Mouse (Mus musculus) urinary bladder, postnatal 4 days (tissue): ENCODE results near the gene Fosl1.

Source experiments
- DNase-seq, 2 experiments: peaks; one replicate each; pipeline ENCODE4 v3.0.0; 2021 to 2022; ENCODE audit warnings: low spot score in 2 of 2

The Fosl1 gene

GRCm38 (mm10) chr19:5424782-5425741, 22.3 kb upstream of the Fosl1 start, which contains the start of the genes Drap1 and AI837181:
TSS of gene Drap1 (minus strand) at chr19:5424979.
TSS of gene AI837181 (plus strand) at chr19:5425144.
- DNase-seq, result peak; percentile 94 to 97

GRCm38 (mm10) chr19:5425906-5426565, 21.3 kb upstream of the Fosl1 start:
- no peak for DNase-seq

- no peak for DNase-seq
Observed at GRCm38 (mm10) chr19:5426640-5427290, 20.6 kb upstream of the Fosl1 start.

GRCm38 (mm10) chr19:5428083-5428482, 19.3 kb upstream of the Fosl1 start:
- no peak for DNase-seq

- no peak for DNase-seq
Observed at GRCm38 (mm10) chr19:5429219-5429618, 18.1 kb upstream of the Fosl1 start.

- peak in 1 of 2 experiments; percentile 54 for DNase-seq
Observed at GRCm38 (mm10) chr19:5429806-5430205, 17.5 kb upstream of the Fosl1 start.

- DNase-seq, result no peak
Observed at GRCm38 (mm10) chr19:5430408-5430807, 16.9 kb upstream of the Fosl1 start.

GRCm38 (mm10) chr19:5431911-5432464, 15.4 kb upstream of the Fosl1 start:
- no peak for DNase-seq

GRCm38 (mm10) chr19:5432992-5433852, 14.1 kb upstream of the Fosl1 start:
- peak in 1 of 2 experiments; percentile 49 for DNase-seq

GRCm38 (mm10) chr19:5433951-5434350, 13.4 kb upstream of the Fosl1 start:
- no peak for DNase-seq

GRCm38 (mm10) chr19:5444371-5444908, 2.9 kb upstream of the Fosl1 start:
- DNase-seq, result no peak

GRCm38 (mm10) chr19:5444954-5445353, 2.4 kb upstream of the Fosl1 start:
- no peak for DNase-seq

GRCm38 (mm10) chr19:5445747-5446146, 1.6 kb upstream of the Fosl1 start:
- no peak for DNase-seq

- no peak for DNase-seq
Observed at GRCm38 (mm10) chr19:5448354-5449150, 1.2 kb downstream of the Fosl1 start.

GRCm38 (mm10) chr19:5449673-5450072, 2.3 kb downstream of the Fosl1 start:
- no peak for DNase-seq

GRCm38 (mm10) chr19:5451766-5452165, 4.4 kb downstream of the Fosl1 start:
- no peak for DNase-seq

- DNase-seq, result no peak
Observed at GRCm38 (mm10) chr19:5455037-5455436, 7.7 kb downstream of the Fosl1 start.

- no peak for DNase-seq
Observed at GRCm38 (mm10) chr19:5455568-5455967, 8.2 kb downstream of the Fosl1 start.

- no peak for DNase-seq
Observed at GRCm38 (mm10) chr19:5456241-5456921, 9.0 kb downstream of the Fosl1 start.
